Mouse (Mus musculus) adrenal gland, postnatal 25 days (tissue): ENCODE data around the gene Maco1. TPM values are rescaled to one million over a fixed set of nuclear protein-coding genes. Genes with fewer than 3 reads are reported as not detected.

Source experiments
- DNase-seq: peaks from one replicate; pipeline ENCODE4 v3.0.0; 2021; ENCODE audit warnings: mixed read lengths
- long read RNA-seq: library from polyadenylated mRNA; stranded (forward); transcript quantifications from one replicate; pipeline ENCODE4 v2.0.0, GENCODE M21; 2021
- total RNA-seq: library from RNA; stranded (reverse); gene quantifications from 2 replicates; pipeline ENCODE4 v1.2.3, GENCODE M21; 2021

Gene Maco1
- 39.2 and 40.0 TPM in 2 replicates for total RNA-seq
- long read RNA-seq, transcript Maco1-201 (11 exons, 3,826 nt), result major isoform, 18 of 33 reads
- long read RNA-seq, partial matches to known transcripts, result 7 of 33 reads
- long read RNA-seq, other reads (novel, unspliced or antisense), result 8 of 33 reads

DNA sequence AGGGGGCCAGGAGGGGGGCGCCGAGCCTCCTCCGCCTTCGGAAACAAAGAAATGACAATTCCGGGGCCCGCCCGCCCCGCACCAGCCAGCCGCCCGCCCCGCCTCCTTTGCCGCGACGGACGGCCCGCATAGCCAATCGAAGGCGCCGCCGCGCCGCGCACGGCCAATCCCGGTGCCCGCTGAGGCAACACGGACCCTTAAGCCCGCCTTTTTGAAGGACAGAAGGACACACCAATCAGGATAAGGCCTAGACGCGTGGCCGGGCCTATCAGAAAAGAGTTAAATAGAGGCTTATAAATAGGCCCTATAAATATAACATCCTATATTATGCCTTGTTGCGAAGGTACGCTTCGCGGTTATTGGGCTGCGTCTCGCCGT, at the start of gene Maco1:
TSS of gene Maco1 (minus strand) at position 87 of the 378 bp plus-strand sequence.
- peak; percentile 99 for DNase-seq

DNA sequence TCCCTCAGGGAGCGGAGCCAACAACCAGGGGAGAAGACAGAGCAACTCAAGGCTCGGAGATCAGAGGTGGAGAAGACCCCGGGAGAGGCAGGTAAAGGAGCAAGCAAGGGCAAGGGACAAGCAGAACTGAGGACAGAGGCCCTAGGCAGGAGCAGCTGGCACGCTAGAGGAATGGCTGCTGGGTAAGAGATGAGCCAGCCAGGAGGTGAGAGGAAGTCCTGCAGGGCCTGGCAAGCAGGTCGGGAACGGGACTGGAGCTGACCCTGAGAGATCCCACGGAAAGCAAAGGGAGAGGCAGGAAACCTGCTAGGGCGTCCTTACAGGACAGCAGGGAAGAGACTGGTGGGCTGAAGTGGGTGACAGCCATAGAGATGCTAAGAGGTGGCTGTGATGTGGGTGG, 48.0 kb upstream of the Maco1 start:
- no peak for DNase-seq

DNA sequence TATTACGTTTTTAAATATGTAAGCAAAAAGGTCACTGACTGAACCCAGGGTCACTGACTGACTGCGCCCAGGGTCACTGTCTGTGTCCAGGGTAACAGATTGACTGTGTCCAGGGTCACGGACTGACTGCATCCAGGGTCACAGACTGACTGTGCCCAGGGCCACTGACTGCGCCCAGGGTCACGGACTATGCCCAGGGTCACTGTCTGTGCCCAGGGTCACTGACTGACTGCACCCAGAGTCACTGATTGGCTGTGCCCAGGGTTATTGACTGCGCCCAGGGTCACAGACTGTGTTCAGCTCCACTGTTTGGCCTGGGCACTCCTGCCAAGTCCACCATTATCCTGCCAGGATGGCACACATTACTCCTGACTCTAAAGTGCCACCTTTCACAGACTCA, 44.1 kb upstream of the Maco1 start:
- peak; percentile 64 for DNase-seq

DNA sequence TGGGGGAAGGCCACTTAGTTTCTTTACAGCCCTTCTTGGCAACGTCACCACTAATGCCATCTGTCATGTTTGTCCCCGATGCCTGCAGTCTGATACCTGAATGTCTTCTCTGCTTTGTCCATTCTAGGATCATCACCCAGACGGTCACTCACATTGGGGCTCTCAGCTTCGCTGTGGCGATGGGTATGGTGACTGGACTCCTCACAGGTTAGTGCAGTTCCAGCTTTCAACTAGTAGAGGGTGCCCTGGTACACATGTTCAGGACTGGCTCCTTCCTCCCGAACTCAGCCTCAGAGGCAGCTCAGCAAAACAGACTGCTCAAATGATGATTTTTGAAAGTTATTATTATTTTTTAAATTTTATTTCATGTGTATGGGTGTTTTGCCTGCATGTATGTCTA, 39.0 kb upstream of the Maco1 start:
- peak; percentile 63 for DNase-seq

DNA sequence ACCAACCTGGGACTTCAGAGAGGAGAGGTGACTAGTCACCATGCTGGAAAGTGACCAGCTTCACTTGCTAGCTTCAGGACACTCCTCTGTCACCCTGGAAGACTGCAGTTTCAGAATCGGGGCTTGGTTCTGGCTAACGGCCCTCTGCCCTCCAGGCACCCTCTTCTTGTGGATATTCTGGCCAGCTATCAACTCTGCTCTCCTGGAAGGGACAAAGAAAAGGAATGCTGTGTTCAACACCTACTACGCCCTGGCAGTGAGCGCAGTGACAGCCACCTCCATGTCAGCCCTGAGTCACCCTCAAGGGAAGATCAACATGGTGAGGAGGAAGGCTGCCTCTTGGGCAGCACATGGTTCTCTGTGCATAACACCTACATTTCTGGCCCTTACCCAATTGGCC, 31.2 kb upstream of the Maco1 start:
- DNase-seq, result no peak

DNA sequence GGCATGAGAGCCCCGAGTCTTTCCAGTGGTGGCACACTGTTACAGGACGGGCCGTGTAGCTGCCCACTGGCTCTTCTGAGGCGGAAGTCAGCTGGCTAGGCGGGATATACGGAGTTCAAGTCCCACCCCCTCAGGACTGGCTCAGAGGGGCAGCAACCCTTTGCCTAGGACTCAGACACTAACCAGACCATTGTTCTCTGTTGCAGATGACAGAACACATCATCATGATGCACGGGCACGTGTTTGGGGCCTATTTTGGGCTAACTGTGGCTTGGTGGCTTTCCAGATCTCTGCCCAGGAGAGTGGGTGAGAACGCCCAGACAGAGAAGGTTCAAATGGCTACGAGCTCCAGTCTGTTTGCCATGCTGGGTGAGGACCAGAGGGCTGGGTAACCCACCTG, 30.7 kb upstream of the Maco1 start:
- no peak for DNase-seq

DNA sequence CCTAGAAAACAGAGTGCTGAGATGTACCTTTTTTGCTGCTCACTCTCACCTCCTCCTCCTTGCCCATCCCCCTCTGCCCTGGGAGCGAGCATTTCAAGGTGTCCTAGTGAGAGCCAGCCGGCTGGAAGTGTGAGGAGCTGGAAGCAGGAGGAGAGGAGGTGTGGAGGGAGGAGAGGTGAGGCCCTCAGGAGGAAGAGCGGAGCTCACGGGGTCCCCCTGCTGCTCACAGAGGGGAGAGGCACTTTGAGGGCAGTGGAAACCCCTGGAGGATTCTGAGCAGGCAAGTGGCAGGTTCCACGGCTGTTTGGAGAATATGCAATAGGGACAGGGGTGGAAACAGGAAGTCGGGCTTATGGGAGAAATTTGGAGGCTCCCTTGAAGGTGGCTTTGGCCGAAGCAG, 30.1 kb upstream of the Maco1 start:
- peak; percentile 28 for DNase-seq

DNA sequence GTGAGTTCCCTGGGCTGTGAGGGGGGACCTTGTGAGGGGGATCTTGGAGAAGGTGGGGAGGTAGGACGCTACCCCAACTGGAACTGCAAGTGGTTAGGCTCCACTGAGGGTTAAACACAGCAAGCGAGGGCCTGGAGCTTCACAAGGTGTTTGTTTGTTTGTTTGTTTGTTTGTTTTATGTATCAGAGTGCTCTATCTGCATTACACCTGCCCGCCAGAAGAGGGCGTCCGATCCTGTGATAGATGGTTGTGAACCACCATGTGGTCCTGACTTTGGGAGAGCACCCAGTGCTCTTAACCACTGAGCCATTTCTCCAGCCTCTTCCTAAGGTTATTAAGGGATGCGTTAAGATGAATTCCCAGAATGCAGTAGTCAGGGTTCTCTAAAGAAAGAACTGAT, 26.9 kb upstream of the Maco1 start:
- peak; percentile 30 for DNase-seq

DNA sequence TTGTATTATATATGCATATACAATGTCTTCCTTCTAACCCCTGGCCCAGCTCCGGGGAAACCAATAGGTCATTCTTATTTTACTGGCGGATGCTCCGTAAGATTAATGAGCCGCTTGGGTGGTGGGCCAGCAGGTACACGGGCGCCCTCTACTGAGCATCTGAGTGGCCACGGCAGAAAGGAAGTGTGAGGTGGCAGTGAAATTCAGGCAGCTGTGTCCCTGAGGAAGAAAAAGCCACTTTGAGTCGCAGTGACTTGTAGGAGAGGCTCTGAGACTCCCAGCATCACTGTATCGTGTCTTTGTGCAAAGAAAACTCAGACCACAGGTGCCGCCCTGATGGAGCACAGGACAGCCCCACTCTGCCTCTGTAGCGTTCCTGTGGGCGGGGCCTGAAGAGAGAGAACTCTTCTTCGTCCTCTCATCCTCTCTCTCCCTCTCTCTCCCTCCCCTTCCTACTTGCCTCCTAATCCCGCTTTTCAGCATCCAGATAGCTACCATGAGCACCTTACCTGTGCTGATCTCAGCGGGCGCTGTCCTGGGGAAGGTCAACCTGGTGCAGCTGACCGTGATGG, 26.4 kb upstream of the Maco1 start:
- peak; percentile 71 for DNase-seq

DNA sequence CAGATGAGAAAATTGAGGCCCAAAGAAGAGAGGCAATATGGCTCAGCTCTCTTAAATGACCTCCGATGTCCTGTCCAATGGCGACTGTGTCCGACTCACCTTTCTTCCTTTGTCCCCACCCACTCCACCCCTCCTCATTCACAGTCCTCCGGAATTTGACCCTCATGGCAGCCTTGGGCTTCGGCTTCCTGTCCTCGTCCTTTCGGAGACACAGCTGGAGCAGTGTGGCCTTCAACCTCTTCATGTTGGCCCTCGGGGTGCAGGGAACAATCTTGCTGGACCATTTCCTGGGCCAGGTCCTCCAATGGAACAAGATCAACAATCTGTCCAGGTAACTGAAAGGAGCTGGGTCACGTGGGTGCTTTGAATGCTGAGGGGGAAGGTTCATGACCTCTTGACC, 23.0 kb upstream of the Maco1 start:
- no peak for DNase-seq

DNA sequence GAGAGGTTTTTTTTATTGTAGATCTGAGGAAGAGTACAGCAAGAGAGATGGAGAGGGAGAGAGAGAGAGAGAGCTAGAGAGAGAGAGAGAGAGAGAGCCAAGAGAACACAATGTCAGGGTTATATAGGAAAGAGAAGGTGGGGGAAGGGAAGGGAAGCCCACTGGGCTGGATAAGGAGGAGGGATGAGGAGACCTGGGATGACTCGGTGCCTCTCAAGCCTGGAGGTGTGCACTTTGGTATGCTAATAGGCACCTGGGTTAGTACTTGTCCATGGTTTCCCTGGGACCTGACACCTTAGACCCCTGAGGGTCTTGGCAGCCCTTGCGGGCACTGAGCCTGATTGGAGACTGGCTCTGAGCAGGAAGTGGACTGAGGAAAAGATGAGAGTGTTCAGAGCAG, 18.8 kb upstream of the Maco1 start:
- DNase-seq, result no peak

DNA sequence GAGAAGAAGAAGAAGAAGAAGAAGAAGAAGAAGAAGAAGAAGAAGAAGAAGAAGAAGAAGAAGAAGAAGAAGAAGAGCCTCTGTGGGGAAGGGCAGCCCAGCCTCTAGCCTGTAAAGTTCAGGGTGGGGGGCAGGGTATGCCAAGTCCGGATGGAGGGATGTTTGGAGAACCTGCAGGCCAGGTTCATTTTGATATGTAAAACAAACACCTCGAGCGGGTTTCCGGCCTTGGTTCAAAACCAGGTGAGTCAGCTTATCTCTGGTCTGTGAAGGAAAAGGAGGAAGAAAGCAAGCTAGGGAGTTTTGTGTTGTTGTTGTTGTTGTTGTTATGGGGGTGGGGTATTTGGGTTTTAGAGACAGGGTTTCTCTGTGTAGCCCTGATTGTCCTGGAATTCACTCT, 18.3 kb upstream of the Maco1 start:
- no peak for DNase-seq

DNA sequence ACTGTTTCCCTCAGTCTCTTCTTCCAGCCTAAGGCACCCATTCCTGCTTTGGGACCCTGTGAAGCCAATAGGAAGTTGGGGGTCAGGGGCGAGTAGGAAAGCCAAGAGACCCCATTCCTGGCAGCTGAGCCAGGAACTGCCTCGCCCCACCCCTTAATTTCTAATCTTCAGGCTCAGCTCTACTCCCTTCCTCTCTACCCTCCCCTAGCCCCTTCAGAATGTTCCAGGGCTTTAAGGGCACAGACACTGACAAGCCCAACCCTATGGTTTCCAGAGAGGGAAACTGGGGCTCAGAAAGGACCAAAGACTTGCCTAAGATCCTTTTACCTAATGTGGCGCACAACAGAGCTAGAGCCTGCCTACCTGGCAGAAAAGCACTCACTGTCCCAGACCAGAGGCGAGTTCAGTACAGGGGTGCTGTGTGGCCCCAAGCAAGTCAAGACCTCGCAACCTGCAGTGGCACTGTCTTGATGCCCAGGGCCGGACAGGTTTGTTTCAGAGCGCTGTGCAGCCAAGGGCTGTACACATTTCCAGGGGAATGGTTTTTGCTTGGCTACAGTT, 16.8 kb upstream of the Maco1 start:
- DNase-seq, result no peak

DNA sequence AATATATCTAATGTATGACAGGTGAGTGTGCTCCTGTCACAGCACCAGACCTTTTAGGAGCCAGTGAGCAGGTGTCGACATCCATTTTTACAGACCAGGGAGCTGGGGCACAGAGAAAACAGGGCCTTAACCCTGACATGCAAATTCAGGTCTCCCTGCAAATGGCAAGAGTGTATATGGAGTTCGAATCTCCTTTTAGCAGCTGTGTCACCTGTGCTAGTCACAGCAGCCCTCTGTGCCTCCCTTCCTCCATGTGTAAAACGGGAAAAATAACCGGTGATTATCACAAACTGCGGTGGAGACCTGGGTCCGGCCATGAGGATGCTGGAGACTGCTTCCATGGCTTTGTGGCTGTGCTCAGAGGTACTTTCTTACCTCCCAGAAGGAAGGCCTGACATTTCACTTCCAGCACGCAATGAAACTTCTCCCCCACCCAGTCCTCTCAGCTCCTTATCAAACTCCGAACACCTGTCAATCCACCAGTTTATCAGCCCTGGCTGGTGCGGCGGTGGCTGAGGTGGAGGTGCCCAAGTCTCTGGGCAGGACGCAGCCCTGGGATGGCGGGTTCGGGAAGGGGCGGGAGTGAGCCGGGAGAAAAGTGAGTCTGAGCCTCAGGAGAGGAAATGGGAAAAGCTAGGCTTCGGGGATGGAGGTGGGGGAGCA, 16.1 kb upstream of the Maco1 start:
- DNase-seq, result no peak

DNA sequence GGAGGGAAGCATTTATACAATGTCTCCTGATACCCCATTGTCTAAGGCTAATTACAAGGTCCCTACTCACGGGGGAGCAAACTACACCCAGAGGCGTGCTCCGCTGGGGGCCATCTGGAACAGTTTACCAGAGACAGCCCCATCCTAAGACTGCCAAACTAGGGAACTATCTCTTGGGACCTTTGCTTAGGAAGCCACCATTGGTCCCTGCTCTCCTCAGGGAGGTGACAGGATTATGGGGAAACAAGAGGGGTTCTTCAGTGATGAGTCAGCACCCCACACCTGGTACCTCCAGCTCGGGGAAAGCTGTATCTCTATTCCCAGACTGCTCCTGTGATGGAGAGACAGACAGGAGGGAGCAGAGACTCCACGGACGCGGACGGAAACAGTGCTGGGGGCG, 15.3 kb upstream of the Maco1 start:
- no peak for DNase-seq

DNA sequence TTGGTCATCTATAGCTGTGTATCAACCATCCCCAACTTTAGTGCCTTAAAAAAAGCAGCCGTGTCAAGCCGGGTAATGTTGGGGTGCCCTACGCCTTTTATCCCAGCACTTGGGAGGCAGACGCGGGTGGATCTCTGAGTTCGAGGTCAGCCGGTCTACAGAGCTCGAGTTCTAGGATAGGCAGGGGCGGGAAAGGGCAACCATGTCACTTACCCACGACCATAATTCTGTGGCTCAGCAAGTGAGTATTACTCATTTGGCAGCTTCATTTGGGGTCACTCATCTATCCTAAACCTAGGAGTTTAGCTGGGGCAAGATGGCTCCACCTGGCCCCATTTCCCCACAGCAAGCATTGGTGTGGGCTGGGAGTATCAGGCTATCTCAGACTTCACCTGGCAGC, 14.9 kb upstream of the Maco1 start:
- no peak for DNase-seq

DNA sequence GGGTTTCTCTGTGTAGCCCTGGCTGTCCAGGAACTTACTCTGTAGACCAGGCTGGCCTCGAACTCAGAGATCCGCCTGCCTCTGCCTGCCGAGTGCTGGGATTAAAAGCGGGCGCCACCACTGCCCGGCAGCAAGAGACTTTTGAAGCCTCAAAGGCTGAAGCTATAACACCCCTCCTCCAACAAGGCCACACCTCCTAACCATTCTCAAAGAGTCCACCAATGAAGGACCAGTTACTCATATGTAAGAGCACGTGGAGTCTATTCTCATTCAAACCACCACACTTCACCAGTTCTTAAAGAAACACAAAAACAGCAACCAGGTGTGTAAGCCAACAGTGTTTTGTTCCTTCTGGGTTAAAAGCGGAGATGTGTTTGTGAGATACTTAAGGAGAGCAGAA, 14.5 kb upstream of the Maco1 start:
- DNase-seq, result no peak

DNA sequence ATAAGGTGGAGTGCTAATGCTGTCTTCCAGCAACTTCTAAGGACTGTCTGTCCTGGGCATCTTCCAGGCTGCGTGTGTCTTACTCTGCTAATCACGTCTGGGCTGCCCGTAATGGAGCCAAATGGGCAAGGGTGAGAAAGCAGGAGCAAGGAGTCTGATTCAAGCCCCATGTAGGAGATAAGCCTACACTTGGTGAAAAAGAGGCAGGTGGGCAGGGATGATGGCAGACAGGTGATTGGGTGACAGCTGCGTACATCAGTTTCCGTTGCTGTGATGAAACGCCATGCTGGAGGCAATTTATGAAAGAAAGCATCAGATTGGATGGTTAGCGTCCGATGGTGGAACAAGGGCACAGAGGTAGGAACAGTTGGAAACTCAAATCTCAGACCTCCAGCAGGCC, 14.1 kb upstream of the Maco1 start:
- DNase-seq, result no peak

DNA sequence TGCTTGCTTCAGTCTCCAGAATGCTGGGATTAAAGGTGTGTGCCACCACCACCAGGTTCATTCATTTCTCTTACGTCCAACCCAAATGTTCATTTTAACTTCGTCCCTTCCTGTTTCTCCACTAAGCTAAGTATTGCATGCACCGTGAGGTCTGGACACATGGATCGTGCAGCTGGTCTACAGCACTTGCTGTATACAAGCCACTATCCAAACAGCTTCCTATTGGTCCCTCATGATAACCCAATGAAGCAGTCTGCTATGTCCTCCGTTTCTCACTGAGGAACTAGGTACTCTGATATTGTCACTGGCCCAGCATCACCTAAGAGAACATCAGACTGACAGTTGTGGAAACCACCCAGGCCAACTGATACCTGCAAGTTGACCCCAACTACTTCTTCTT, 12.6 kb upstream of the Maco1 start:
- no peak for DNase-seq

DNA sequence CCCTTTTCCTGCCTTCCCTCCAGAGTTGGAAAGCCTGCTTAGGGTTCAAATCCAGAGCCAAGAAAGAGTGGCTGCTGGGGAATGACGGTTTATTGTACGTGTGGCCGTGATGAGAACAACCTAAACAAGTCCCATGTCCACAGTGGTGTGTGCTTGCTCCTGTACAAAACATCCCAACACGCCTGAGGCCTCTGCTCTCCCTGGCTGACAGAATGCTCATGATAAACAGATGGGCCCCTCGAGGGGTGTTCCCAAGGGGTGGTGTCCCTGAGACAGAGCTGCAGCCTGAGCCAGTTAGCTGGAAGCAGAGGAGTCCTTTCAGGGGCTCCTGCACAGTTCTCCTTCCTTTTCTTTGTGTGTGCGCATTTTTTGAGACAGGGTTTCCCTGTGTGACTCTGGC, 12.2 kb upstream of the Maco1 start:
- DNase-seq, result no peak

DNA sequence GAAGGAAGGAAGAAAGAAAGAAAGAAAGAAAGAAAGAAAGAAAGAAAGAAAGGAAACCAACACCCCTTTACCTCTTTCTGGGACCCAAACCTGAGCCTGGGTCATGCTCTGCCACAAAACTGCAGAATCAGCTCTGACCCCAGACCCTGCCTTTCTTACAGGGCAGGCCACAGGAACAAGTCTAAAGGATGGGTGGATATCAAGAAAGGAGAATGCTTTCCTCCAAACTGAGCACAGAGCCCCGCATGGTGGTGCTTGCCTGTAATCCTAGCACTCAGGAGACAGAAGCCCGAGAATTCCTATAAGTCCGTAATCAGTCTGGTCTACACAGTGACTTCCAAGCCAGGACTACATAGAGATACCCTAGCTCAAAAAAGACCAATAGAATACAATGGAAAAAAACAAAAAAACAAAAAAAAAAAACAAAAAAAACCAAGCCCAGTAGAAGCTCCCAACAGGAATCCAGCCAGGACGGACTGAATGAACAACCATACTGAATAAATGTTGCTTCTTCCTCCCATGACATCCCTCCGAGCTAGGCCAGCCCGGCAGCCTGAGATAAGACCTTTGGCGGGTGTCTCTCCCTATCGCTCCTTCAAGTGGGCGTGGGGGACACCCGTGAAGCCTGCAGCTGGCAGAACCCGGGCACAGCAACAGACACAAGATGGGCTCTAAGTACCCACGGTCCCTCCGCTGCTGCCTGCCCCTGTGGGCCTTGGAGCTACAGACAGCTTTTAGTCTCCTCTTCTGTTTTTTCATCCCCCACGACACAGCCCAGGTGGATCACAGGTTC, 11.0 kb upstream of the Maco1 start, which contains the start of gene Rhd:
TSS of gene Rhd (plus strand) at position 600 of the 793 bp plus-strand sequence.
- DNase-seq, result no peak

DNA sequence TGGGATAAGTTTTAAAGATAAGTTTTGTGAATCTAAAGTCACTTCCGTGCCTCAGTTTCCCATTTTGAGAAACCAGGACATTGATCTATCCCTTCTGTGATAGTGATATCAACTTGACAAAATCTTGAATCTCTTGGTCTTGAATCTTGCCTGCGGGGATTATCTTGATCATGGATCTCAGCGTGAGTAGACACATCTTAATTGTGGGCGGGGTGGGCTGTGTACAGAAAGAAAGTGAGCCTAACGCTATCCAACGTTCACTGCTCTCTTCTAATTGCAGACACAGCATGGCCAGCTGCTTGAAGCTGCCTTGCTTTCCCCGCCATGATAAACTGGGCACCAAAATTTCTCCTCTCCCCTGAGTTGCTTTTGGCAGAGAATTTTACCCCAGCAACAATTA, 9.9 kb upstream of the Maco1 start:
- no peak for DNase-seq

DNA sequence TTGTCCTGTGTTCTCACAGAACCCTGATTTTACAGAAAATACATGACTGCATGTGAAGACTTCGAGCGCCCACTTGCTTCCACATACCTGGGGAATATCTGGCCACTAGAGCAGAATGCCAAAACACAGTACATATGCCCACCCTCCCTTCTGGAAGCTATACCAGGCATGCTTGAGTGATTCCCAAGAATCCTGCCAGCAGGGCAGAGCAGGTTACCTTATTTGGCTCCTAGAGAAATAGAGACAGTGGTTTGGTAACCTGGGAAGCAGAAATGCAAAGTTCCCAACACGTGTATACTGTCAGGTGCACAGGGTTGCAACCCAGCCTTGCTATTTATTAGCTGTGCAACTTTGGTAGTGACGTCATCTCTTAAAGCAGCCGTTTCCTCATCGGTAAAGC, 8.7 kb upstream of the Maco1 start:
- no peak for DNase-seq
